Mouse (Mus musculus): ENCODE data around the gene Trim38. TPM values are rescaled to one million over a fixed set of nuclear protein-coding genes. Genes with fewer than 3 reads are reported as not detected.

The Trim38 gene
- polyA plus RNA-seq, 2 experiments, result 0.06 TPM; not detected in 1

- Histone ChIP-seq H3K27ac (no peak overlapping the region), H3K9me3 (ENCODE audit: control insufficient read depth, low read length) (no peaks in the 10 kb centered on the region), H3K27me3 (ENCODE audit: control insufficient read depth, insufficient read depth, low read length) (no peaks in the 10 kb centered on the region), H3K4me1 (replicated peaks; ENCODE audit: control insufficient read depth in 2 of 2, insufficient read depth in 2 of 2, low read length in 1 of 2) (peaks cover 13 to 22% of the 10 kb centered on the region in 2 experiments), H3K9ac (replicated peaks) (0 out of 2 replicates have a peak overlapping the region, but pooled peaks have one; percentile 33), H3K4me2 (ENCODE audit: low read depth) (no peak overlapping the region), H3K4me3 (ENCODE audit: insufficient read depth in 1 of 2, low read depth in 2 of 2, low read length in 2 of 2) (no peak overlapping the region), H3K36me3 (replicated peaks; ENCODE audit: control insufficient read depth, insufficient read depth, low read depth) (no peaks in the 10 kb centered on the region)
- ATAC-seq (ENCODE audit: insufficient read depth) (no peak), DNase-seq (ENCODE audit: low read depth in 3 of 3, low spot score in 3 of 3) (no peak)
- 80% methylated on average over 5 of the region's 5 CpGs for WGBS (ENCODE audit: insufficient replicate concordance)
- TF ChIP-seq CTCF (IDR thresholded peaks at IDR 0.05; ENCODE audit: low read depth) (no peak), EP300 (IDR thresholded peaks at IDR 0.05; ENCODE audit: low read depth) (no peak)
These were observed 40.0 kb upstream of the Trim38 start for GRCm38 (mm10) chr13:23729706-23730105.

GRCm38 (mm10) chr13:23730479-23730878 is 39.2 kb upstream of the Trim38 start:
- WGBS (ENCODE audit: insufficient replicate concordance), result 45% methylated on average over 8 of the region's 8 CpGs
- Histone ChIP-seq H3K36me3 (replicated peaks; ENCODE audit: control insufficient read depth, insufficient read depth, low read depth) (no peaks in the 10 kb centered on the region), H3K4me1 (replicated peaks; ENCODE audit: control insufficient read depth in 2 of 2, insufficient read depth in 2 of 2, low read length in 1 of 2) (peaks cover 11 to 18% of the 10 kb centered on the region in 2 experiments), H3K27ac (no peak overlapping the region), H3K9me3 (ENCODE audit: control insufficient read depth, low read length) (no peaks in the 10 kb centered on the region), H3K4me3 (ENCODE audit: insufficient read depth in 1 of 2, low read depth in 2 of 2, low read length in 2 of 2) (no peak overlapping the region), H3K4me2 (ENCODE audit: low read depth) (no peak overlapping the region), H3K27me3 (ENCODE audit: control insufficient read depth, insufficient read depth, low read length) (no peaks in the 10 kb centered on the region), H3K9ac (replicated peaks) (no peak overlapping the region)
- TF ChIP-seq CTCF (IDR thresholded peaks at IDR 0.05; ENCODE audit: low read depth), result no peak
- TF ChIP-seq EP300 (IDR thresholded peaks at IDR 0.05; ENCODE audit: low read depth), result no peak
- DNase-seq (ENCODE audit: low read depth in 3 of 3, low spot score in 3 of 3) (no peak), ATAC-seq (ENCODE audit: insufficient read depth) (peak; percentile 52)

DNA sequence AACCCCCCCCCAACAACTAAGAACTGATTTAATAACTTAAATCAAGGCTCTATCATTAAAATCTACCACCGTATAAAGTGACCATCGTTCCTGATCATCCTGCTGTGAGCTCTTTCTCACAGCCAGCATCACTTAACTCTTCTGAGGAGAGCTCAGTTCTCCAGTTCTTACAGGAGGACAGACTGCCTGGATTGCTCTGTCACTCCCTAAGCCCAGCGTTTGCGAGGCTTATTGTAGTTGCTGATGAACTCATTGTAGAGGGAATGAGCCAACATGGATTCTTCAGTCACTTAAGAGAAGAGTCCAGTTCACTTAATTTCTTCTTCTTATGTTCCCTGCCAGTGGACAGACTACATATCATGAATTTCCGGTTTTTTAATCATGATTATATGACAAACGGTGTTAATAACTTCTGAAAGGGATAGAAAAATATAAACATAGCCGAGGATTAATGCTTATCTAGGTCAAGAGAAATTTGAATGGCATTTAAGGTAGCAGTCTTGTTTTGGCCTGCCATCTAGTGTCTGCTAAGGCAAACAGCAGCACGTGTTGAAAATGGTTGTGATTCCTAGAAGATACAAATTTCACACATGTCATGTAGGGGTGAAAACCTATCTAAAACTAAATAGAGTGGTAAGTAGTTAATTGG is 37.4 kb upstream of the Trim38 start:
- Histone ChIP-seq H3K4me2 (ENCODE audit: low read depth) (no peak overlapping the region), H3K9me3 (ENCODE audit: control insufficient read depth, low read length) (no peaks in the 10 kb centered on the region), H3K36me3 (replicated peaks; ENCODE audit: control insufficient read depth, insufficient read depth, low read depth) (no peaks in the 10 kb centered on the region), H3K9ac (replicated peaks) (no peak overlapping the region), H3K4me1 (replicated peaks; ENCODE audit: control insufficient read depth in 2 of 2, insufficient read depth in 2 of 2, low read length in 1 of 2) (peaks cover 11 to 14% of the 10 kb centered on the region in 2 experiments), H3K27me3 (ENCODE audit: control insufficient read depth, insufficient read depth, low read length) (no peaks in the 10 kb centered on the region), H3K4me3 (ENCODE audit: insufficient read depth in 1 of 2, low read depth in 2 of 2, low read length in 2 of 2) (no peak overlapping the region), H3K27ac (no peak overlapping the region)
- DNase-seq (ENCODE audit: low read depth in 3 of 3, low spot score in 3 of 3), result no peak
- TF ChIP-seq EP300 (IDR thresholded peaks at IDR 0.05; ENCODE audit: low read depth) (no peak), CTCF (IDR thresholded peaks at IDR 0.05; ENCODE audit: low read depth) (peak; percentile 79)
- 25% methylated on average over 8 of the region's 8 CpGs for WGBS (ENCODE audit: insufficient replicate concordance)
- ATAC-seq (ENCODE audit: insufficient read depth), result no peak

DNA sequence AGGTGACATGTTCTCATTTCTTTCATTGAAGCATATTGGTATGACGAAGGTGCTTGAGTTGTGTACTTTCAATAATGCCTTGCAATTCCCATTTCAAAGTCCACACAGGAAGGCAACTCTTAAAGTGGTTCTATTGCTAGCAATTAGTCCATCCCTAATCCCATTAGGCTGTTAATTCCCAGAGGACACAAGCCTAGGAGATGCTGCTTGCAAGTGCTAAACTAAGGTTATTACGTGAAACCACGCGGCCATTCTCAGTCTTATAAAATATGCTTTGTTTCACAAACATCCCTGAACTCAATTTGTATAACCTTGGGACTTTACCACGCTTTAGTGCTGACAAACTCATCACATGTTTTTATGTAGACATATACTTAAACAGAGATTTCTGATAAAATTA is 32.6 kb upstream of the Trim38 start:
- no peaks in the 10 kb centered on the region for H3K36me3 ChIP-seq (replicated peaks; ENCODE audit: control insufficient read depth, insufficient read depth, low read depth)
- H3K9ac ChIP-seq (replicated peaks), result no peak overlapping the region
- ATAC-seq (ENCODE audit: insufficient read depth) (no peak), DNase-seq (ENCODE audit: low read depth in 3 of 3, low spot score in 3 of 3) (no peak)
- H3K4me2 ChIP-seq (ENCODE audit: low read depth), result no peak overlapping the region
- H3K4me3 ChIP-seq (ENCODE audit: insufficient read depth in 1 of 2, low read depth in 2 of 2, low read length in 2 of 2), result no peak overlapping the region
- H3K4me1 ChIP-seq (replicated peaks; ENCODE audit: control insufficient read depth in 2 of 2, insufficient read depth in 2 of 2, low read length in 1 of 2), result peaks cover 12 to 14% of the 10 kb centered on the region in 2 experiments
- WGBS (ENCODE audit: insufficient replicate concordance), result 84% methylated on average over 5 of the region's 5 CpGs
- TF ChIP-seq EP300 (IDR thresholded peaks at IDR 0.05; ENCODE audit: low read depth) (no peak), CTCF (IDR thresholded peaks at IDR 0.05; ENCODE audit: low read depth) (no peak)
- no peaks in the 10 kb centered on the region for H3K27me3 ChIP-seq (ENCODE audit: control insufficient read depth, insufficient read depth, low read length)
- no peaks in the 10 kb centered on the region for H3K9me3 ChIP-seq (ENCODE audit: control insufficient read depth, low read length)
- peak overlapping the region; percentile 51 for H3K27ac ChIP-seq

DNA sequence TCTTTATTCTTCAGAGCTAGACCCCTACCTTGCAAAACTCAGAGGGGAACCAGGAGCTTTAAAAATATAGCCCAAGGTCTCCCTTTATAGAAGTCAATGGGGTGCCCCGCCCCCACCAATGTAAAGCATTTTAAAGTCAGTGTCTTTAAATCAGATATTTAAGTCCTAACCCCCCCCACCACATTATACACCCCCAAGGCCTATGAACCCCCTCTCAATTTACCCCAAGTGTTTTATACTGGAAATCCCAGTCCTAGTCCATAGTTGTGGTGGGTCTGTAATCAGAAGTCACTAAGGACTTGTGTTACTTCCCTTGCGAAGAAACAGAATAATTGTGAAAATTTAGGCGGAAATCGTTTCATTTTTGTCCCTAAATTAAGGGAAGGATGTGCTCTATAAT is 31.7 kb upstream of the Trim38 start:
- Histone ChIP-seq H3K27me3 (ENCODE audit: control insufficient read depth, insufficient read depth, low read length) (no peaks in the 10 kb centered on the region), H3K27ac (peak overlapping the region; percentile 99), H3K4me1 (replicated peaks; ENCODE audit: control insufficient read depth in 2 of 2, insufficient read depth in 2 of 2, low read length in 1 of 2) (peaks cover 16 to 17% of the 10 kb centered on the region in 2 experiments), H3K4me3 (ENCODE audit: insufficient read depth in 1 of 2, low read depth in 2 of 2, low read length in 2 of 2) (peak overlapping the region in 1 of 2 experiments; percentile 65; a peak in 2 of 4 replicates), H3K9me3 (ENCODE audit: control insufficient read depth, low read length) (no peaks in the 10 kb centered on the region), H3K4me2 (ENCODE audit: low read depth) (peak overlapping the region; percentile 94), H3K9ac (replicated peaks) (peak overlapping the region; percentile 97), H3K36me3 (replicated peaks; ENCODE audit: control insufficient read depth, insufficient read depth, low read depth) (no peaks in the 10 kb centered on the region)
- DNase-seq (ENCODE audit: low read depth in 3 of 3, low spot score in 3 of 3), result no peak
- 19% methylated on average over 4 of the region's 4 CpGs for WGBS (ENCODE audit: insufficient replicate concordance)
- TF ChIP-seq CTCF (IDR thresholded peaks at IDR 0.05; ENCODE audit: low read depth), result no peak
- no peak for ATAC-seq (ENCODE audit: insufficient read depth)

Measured in liver, embryonic 14.5 days (tissue).